Mouse (Mus musculus) telencephalon, adult 2 months (tissue): ENCODE results near the gene Oit1.

Source experiments
- DNase-seq: peaks from one replicate; pipeline ENCODE4 v3.0.0-alpha.2; 2011; ENCODE audit warnings: low read depth, low spot score

Oit1 gene

GRCm38 (mm10) chr14:8378685-8379313 lies at the start of gene Oit1:
Gene Oit1 (minus strand): TSS chr14:8378754.
- no peak for DNase-seq

- no peak for DNase-seq
These were observed 44.3 kb upstream of the Oit1 start for GRCm38 (mm10) chr14:8422833-8423232.

GRCm38 (mm10) chr14:8421199-8421787 lies 42.7 kb upstream of the Oit1 start:
- DNase-seq, result no peak

- DNase-seq, result no peak
These were observed 40.1 kb upstream of the Oit1 start for GRCm38 (mm10) chr14:8418610-8419009.

GRCm38 (mm10) chr14:8405946-8406345 lies 27.4 kb upstream of the Oit1 start:
- DNase-seq, result no peak

- no peak for DNase-seq
These were observed 24.8 kb upstream of the Oit1 start for GRCm38 (mm10) chr14:8403310-8403709.

GRCm38 (mm10) chr14:8398507-8398906 lies 20.0 kb upstream of the Oit1 start:
- DNase-seq, result no peak

GRCm38 (mm10) chr14:8395690-8396287 lies 17.2 kb upstream of the Oit1 start:
- DNase-seq, result no peak

GRCm38 (mm10) chr14:8392181-8392825 lies 13.7 kb upstream of the Oit1 start:
- no peak for DNase-seq

- DNase-seq, result no peak
These were observed 9.2 kb downstream of the Oit1 start for GRCm38 (mm10) chr14:8369394-8369793.

- DNase-seq, result no peak
These were observed 9.7 kb downstream of the Oit1 start for GRCm38 (mm10) chr14:8368900-8369299.

- no peak for DNase-seq
These were observed 10.6 kb downstream of the Oit1 start for GRCm38 (mm10) chr14:8367727-8368520.

- DNase-seq, result no peak
These were observed 11.4 kb downstream of the Oit1 start for GRCm38 (mm10) chr14:8367121-8367520.

- no peak for DNase-seq
These were observed 12.7 kb downstream of the Oit1 start for GRCm38 (mm10) chr14:8365833-8366232.

GRCm38 (mm10) chr14:8356836-8357235 lies 21.7 kb downstream of the Oit1 start:
- DNase-seq, result no peak

GRCm38 (mm10) chr14:8355999-8356501 lies 22.5 kb downstream of the Oit1 start:
- peak; percentile 46 for DNase-seq

- no peak for DNase-seq
These were observed 29.6 kb downstream of the Oit1 start for GRCm38 (mm10) chr14:8348927-8349326.

GRCm38 (mm10) chr14:8346255-8346997 lies 32.1 kb downstream of the Oit1 start:
- DNase-seq, result peak; percentile 54

- no peak for DNase-seq
These were observed 33.0 kb downstream of the Oit1 start for GRCm38 (mm10) chr14:8345566-8345965.

- no peak for DNase-seq
These were observed 35.9 kb downstream of the Oit1 start for GRCm38 (mm10) chr14:8342509-8343106.

- no peak for DNase-seq
These were observed 38.3 kb downstream of the Oit1 start for GRCm38 (mm10) chr14:8340226-8340625.
